Mouse (Mus musculus) lung, postnatal 0 days (tissue): ENCODE data around the gene Tpp1. TPM values are rescaled to one million over a fixed set of nuclear protein-coding genes. Genes with fewer than 3 reads are reported as not detected.
"Not testable (repeated sequence)": the region's sequence is repeated elsewhere in the genome, so short reads cannot be mapped to it uniquely, and the experiment has no call there.

ENCODE experiments used
- ATAC-seq: fragments of 200-750 bp; cut with Nextera tagmentation; 2 replicates; pipeline ENCODE4 v1.8.0; 2017; ENCODE audit warnings: moderate library complexity
- DNase-seq: peaks from one replicate; pipeline ENCODE4 v3.0.0-alpha.2; 2016; ENCODE audit warnings: low spot score
- H3K27ac ChIP-seq: fragments of 300-500 bp; sonication (generic); 2 replicates; pipeline ENCODE4 v1.5.1; 2014; ENCODE audit warnings: antibody characterized with exemption, mild to moderate bottlenecking, low read length, mixed read lengths
- H3K27me3 ChIP-seq: fragments of 300-500 bp; sonication (generic); replicated peaks from 2 replicates; pipeline ENCODE4 v1.6.1; 2014; ENCODE audit warnings: low read length, mixed read lengths; ENCODE audit not compliant: insufficient read depth
- H3K36me3 ChIP-seq: fragments of 300-500 bp; sonication (generic); 2 replicates; pipeline ENCODE4 v1.6.1; 2014; ENCODE audit warnings: low read length, mixed read lengths; ENCODE audit not compliant: insufficient read depth
- H3K4me1 ChIP-seq: fragments of 300-500 bp; sonication (generic); 2 replicates; pipeline ENCODE4 v1.6.1; 2014; ENCODE audit warnings: antibody characterized with exemption, low read depth, low read length, mixed read lengths; ENCODE audit not compliant: insufficient read depth
- H3K4me2 ChIP-seq: fragments of 300-500 bp; sonication (generic); replicated peaks from 2 replicates; pipeline ENCODE4 v1.6.1; 2014; ENCODE audit warnings: low read depth, mild to moderate bottlenecking, low read length, moderate library complexity, mixed read lengths
- H3K4me3 ChIP-seq: fragments of 300-500 bp; sonication (generic); 2 replicates; pipeline ENCODE4 v1.5.1; 2014; ENCODE audit warnings: low read depth, low read length
- H3K9ac ChIP-seq: fragments of 300-500 bp; sonication (generic); replicated peaks from 2 replicates; pipeline ENCODE4 v1.6.1; 2014; ENCODE audit warnings: low read depth, mild to moderate bottlenecking
- H3K9me3 ChIP-seq: fragments of 300-500 bp; sonication (generic); 2 replicates; pipeline ENCODE4 v1.6.1; 2016; ENCODE audit warnings: low read length, mixed read lengths
- CTCF ChIP-seq: IDR thresholded peaks from 2 replicates; pipeline ENCODE4 v1.5.1; 2016; ENCODE audit warnings: antibody characterized with exemption, mild to moderate bottlenecking
- EP300 ChIP-seq: IDR thresholded peaks from 2 replicates; pipeline ENCODE4 v1.6.1; 2016; ENCODE audit warnings: antibody characterized with exemption, mild to moderate bottlenecking, control low read depth
- WGBS: fragments of 180-500 bp; shearing (Covaris S2); extraction: QIAGEN DNeasy Blood & Tissue Kit; methylation state at CpG from one replicate; pipeline ENCODE4 v1.1.7; 2014; 5-methylcytosine and 5-hydroxymethylcytosine counted together
- polyA plus RNA-seq: library from polyadenylated mRNA; unstranded; fragments of >200 nt; fragmentation: Nextera tagmentation; extraction: Ambion mirVana; gene quantifications from 2 replicates; pipeline ENCODE4 v1.2.1, GENCODE M21; 2015

Gene Tpp1
- polyA plus RNA-seq, 1 experiment from 2014 or later = 107 TPM

DNA sequence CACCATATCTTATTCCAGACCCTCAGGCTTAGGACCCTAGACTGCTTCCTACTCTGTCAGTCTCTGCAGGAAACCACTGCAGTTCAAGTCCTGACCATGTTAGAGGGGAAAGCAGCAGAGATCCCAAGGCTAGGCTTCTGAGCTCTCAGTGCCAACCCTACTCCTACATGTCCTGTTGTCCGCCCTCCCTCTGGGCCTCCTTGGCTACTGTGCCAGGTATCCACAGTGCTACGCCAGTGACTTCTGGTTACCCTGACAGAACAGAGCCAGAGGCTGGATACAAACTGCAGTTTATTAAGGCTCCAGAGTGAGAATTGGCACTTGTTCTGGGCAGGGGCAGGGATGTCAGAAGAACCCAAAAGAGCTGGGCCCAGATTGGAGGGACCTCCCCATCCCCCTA, 681 bp upstream of the Tpp1 start:
- no peak for ATAC-seq
- Histone ChIP-seq H3K27me3 (no peaks in the 10 kb centered on the region), H3K27ac (no peak overlapping the region), H3K4me2 (no peak overlapping the region), H3K4me1 (peaks cover 5% of the 10 kb centered on the region; the same call in 1 of the 2 replicates), H3K9ac (no peak overlapping the region), H3K9me3 (no peaks in the 10 kb centered on the region), H3K4me3 (no peak overlapping the region), H3K36me3 (0 out of 2 replicates have a peak, but pooled peaks cover 15% of the 10 kb centered on the region)
- 100% methylated on average over 2 of the region's 2 CpGs for WGBS
- TF ChIP-seq CTCF (0 out of 2 replicates have a peak, but pooled peaks have one; percentile 18), EP300 (no peak)
- DNase-seq = no peak

DNA sequence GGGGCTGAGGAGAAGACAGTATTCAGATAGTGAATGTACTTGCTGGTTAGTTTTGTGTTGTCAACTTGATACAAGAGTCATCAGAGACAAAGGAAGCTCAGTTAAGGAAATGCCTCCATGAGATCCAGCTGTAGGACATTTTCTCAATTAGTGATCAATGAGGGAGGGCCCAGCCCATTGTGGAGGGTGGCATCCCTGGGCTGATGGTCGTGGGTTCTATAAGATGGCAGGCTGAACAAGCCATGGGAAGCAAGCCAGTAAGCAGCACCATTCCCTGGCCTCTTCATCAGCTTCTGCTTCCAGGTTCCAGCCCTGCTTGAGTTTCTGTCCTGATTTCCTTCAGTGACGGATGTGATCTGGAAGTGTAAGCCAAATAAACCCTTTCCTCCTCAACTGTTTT, 4.3 kb downstream of the Tpp1 start:
- DNase-seq (no peak), ATAC-seq (no peak)
- Histone ChIP-seq H3K9me3 (no peaks in the 10 kb centered on the region), H3K9ac (no peak overlapping the region), H3K4me2 (no peak overlapping the region), H3K4me1 (peaks cover 5% of the 10 kb centered on the region; the same call in 1 of the 2 replicates), H3K36me3 (0 out of 2 replicates have a peak, but pooled peaks cover 10% of the 10 kb centered on the region), H3K4me3 (no peak overlapping the region), H3K27ac (no peak overlapping the region), H3K27me3 (no peaks in the 10 kb centered on the region)
- WGBS = 66% methylated on average over 2 of the region's 2 CpGs
- TF ChIP-seq EP300 = no peak
- no peak for TF ChIP-seq CTCF

DNA sequence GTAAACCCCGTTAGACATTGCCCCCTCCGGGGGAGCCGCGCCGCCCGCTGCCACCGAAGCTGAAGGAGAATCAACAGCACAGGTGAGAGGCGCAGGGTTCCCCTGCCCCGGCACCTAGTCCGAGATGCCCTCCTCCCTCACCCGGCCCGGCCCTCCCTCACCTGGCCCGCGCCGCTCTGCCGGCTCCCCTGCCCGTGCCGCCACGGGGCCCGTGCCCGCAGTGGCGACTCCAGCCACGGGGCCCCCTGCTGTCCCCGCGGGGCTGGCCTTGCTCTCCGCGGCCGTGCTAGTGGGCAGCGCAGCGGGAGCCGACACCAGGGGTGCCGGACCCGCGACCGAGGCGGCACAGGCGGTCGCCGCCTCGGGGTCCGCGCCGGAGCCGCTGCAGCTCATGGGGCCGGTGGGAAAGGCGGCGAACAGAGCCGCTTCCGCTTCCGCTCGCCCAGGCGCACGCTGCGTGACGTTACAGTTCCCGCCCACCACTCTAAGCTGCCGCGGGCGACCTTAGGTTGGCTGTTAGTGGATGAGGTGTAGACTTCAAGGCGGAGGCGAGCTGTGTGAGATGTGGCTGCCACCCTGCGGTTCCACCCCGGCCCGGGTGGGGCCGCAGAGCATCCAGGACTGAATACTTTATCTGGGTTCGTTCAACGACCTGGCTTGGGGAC, 8.0 kb downstream of the Tpp1 start, which contains the start of gene Taf10:
Gene Taf10 (minus strand): TSS at position 436 of the 665 bp plus-strand sequence.
- peak within 1 kb of the TSS; percentile 91 for H3K9ac ChIP-seq
- WGBS = under 1% methylated on average over 44 of the region's 67 CpGs
- H3K27ac ChIP-seq = peak within 1 kb of the TSS; percentile 84
- H3K4me1 ChIP-seq = peaks cover 6% of the 10 kb centered on the region; the same call in 1 of the 2 replicates
- peak; percentile 98 for ATAC-seq
- H3K9me3 ChIP-seq = no peaks in the 10 kb centered on the region
- H3K4me2 ChIP-seq = peak within 1 kb of the TSS; percentile 97
- peak; percentile 97 for DNase-seq
- H3K36me3 ChIP-seq = peaks cover 32% of the 10 kb centered on the region; the same call in 1 of the 2 replicates
- H3K4me3 ChIP-seq = peak within 1 kb of the TSS; percentile 85
- TF ChIP-seq CTCF = peak; percentile 61
- no peak for TF ChIP-seq EP300
- H3K27me3 ChIP-seq = no peaks in the 10 kb centered on the region

DNA sequence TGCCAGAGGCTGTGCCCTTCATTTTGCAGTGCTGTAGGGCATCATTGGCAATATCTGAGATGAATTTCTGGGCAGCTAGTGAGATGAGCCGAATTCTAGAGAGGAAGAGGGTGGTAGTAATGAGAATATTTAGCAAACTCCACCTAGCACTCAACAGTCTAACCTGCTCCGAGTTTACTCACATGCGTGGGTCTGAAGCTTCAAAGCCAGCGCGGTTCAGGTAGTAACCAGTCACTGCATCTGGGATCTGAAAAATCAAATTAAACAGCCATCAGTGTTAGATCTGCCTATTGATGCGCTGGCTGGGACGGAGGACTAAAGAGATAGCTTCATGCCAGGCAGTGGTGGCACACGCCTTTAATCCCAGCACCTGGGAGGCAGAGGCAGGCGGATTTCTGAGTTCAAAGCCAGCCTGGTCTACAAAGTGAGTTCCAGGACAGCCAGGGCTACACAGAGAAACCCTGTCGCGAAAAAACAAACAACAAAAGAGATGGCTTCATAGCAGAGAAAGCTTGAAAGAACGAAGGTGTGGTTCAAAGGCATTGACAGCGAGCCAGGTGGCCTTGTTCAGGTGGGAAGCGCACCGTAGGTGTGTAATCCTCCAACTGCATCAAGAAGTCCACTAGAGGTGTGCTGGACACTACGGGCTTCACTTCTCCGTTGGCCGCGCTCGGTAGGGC, 8.6 kb downstream of the Tpp1 start:
- ATAC-seq, H3K9me3 ChIP-seq, H3K4me1 ChIP-seq, DNase-seq, H3K27me3 ChIP-seq: not testable (repeated sequence)
- H3K36me3 ChIP-seq = peaks cover 32% of the 10 kb centered on the region; the same call in 1 of the 2 replicates
- peak overlapping the region; percentile 91 for H3K9ac ChIP-seq
- peak overlapping the region; percentile 85 for H3K4me3 ChIP-seq
- WGBS = 30% methylated on average over 20 of the region's 20 CpGs
- peak overlapping the region; percentile 97 for H3K4me2 ChIP-seq
- H3K27ac ChIP-seq = peak overlapping the region; percentile 84

DNA sequence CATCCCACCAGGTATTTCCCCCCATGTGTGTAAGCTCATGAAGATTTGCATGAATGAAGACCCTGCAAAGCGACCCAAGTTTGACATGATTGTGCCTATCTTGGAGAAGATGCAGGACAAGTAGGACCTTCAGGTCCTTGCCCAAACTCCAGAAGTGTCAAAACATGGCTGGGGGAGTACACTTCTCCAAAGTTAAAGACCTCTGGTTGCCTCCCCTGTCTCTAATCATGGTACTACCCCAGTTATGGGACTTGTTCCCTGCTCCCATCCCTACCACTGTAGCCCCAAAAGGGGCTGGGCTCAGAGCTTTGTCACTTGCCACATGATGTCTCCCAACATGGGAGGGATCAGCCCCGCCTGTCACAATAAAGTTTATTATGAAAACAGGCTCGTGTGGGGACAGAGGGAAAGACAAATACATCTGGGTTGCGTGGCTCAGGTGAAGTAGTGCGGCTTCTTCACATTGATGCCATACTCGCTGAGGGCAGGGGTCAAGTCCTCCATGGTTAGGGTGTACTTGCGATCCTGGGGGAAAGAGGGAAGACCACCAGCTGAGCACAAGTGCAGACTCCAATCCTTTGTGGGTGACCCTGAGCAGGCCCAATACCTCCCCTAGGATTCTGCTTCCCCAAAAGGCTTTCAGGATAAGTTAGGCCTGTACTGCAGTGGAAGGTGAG, 9.4 kb downstream of the Tpp1 start:
- H3K27ac ChIP-seq, H3K9ac ChIP-seq, H3K4me3 ChIP-seq, DNase-seq, H3K4me2 ChIP-seq, H3K27me3 ChIP-seq, ATAC-seq, H3K9me3 ChIP-seq: not testable (repeated sequence)
- 79% methylated on average over 7 of the region's 7 CpGs for WGBS
- Histone ChIP-seq H3K4me1 (peaks cover 10% of the 10 kb centered on the region; the same call in 1 of the 2 replicates), H3K36me3 (peaks cover 32% of the 10 kb centered on the region; the same call in 1 of the 2 replicates)

DNA sequence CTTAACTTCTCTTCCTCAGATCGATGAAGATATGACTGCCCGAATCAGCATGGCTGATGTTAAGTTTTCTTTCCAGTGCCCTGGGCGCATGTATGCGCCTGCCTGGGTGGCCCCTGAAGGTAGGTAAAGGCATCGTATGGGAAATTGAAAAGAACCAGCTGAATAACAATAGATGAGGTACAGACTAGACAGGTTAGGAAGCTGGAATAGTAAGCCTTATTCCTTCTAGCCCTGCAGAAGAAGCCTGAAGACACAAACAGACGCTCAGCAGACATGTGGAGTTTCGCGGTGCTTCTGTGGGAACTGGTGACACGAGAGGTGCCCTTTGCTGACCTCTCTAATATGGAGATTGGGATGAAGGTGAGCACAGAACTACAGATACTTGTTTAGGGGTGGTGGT, 10.1 kb downstream of the Tpp1 start:
- H3K4me3 ChIP-seq = no peak overlapping the region
- H3K36me3 ChIP-seq = peaks cover 32% of the 10 kb centered on the region; the same call in 1 of the 2 replicates
- no peak overlapping the region for H3K27ac ChIP-seq
- peaks cover 10% of the 10 kb centered on the region; the same call in 1 of the 2 replicates for H3K4me1 ChIP-seq
- TF ChIP-seq EP300 (no peak), CTCF (no peak)
- 85% methylated on average over 9 of the region's 9 CpGs for WGBS
- no peaks in the 10 kb centered on the region for H3K27me3 ChIP-seq
- no peak overlapping the region for H3K9ac ChIP-seq
- no peaks in the 10 kb centered on the region for H3K9me3 ChIP-seq
- DNase-seq (no peak), ATAC-seq (no peak)
- H3K4me2 ChIP-seq = no peak overlapping the region
